Mouse (Mus musculus): ENCODE results near the gene Ninj1.
A peak's percentile ranks its signal among the peaks of the same experiment; 100 is the strongest.

The Ninj1 gene

DNA sequence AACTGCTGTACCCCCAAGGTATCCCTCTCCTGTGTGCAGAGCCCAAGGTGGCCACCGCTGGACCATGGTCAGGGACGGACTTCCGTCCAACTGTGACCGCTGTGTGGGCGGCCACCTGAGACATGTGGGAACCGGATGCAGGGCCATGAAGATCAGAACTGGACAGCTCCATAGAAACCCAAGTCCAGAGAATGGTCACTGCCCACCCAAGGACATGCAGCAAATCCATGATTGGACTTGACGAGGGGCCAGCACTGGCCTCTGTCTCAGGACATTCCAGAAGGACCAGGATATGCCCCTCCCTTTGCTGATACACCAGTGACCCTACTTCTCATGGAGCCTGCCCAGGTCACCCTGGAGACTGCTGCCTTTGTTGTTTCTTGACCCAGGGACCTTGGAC, 8.4 kb downstream of the Ninj1 start:
- no peak for DNase-seq (ENCODE audit: extremely low spot score, low spot score)

DNA sequence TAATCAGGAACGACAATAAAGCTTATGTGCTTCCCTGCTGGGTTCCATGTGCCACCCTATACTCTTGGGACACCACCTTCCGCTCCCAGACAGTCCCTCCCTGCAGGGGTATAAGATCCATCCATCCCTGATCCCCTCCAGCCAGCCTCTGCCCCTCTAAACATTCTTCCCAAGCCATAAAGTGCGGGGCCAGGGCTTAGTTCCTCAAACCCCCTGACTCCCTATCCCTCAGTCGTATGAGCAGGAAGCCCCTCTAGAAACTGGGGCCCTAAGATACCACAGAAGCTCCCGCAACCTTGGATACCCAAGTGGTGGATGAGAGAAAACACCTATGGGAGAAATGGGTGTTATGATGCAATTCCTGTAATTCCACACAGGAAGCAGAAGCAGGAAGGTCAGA, 8.9 kb downstream of the Ninj1 start:
- DNase-seq (ENCODE audit: extremely low spot score, low spot score) = no peak

DNA sequence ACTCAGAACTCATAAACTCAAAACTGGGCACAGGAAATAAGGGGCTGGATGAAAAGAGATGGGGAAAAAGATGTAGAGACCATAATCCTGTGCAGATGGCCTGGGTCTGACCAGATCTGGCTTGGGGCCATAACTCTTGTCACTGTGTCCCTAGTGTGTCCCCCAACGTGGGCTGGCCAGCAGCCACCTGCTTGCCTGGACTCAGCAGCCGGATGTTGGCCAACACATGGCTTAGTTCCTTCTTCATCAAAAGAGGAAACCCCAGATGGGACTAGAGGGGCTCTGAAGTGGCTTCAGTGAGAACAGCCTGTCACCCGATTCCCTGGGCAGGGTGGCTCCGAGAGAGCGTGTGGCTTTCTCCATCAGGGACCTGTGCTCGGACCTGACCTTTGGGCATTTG, 9.5 kb downstream of the Ninj1 start:
- DNase-seq (ENCODE audit: extremely low spot score, low spot score) = no peak

DNA sequence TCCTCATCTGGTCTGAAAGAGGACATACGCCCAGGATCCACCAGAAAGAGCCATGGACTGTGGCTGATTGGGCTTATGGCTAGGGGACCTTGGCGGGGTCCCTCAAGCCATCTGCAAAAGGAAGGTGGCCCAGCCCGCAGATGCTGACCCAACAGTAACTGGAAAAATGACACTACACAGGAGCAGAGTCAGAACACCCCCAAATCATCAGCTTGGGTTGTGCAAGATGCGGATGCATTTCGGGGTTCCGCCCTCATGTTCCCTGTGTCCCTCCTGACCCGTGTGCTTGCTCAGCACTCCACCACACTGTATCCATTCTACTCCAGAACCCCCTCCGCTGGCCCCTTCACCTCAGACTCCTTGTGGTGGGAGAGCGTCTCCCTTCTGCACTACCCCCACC, 11.4 kb downstream of the Ninj1 start:
- DNase-seq (ENCODE audit: extremely low spot score, low spot score) = no peak

DNA sequence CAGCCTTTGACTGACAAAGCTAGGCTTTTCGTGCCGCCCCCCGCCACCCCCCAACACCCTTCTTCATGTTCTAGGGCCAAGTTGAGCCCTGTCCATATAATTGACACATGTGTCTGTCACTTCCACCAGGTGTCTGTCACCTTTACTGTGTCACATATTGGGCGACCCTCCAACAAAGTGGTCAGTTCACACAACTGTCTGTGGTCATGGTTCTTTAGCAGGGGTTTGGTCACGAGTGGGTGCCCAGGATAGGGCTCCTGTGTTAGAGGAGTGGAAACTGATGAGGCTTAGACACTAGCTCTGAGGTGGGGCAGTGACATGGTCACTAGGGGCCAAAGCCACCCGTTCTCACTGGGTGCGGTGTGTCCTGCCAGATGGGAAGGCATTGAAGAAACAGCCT, 12.6 kb downstream of the Ninj1 start:
- DNase-seq (ENCODE audit: extremely low spot score, low spot score) = no peak

DNA sequence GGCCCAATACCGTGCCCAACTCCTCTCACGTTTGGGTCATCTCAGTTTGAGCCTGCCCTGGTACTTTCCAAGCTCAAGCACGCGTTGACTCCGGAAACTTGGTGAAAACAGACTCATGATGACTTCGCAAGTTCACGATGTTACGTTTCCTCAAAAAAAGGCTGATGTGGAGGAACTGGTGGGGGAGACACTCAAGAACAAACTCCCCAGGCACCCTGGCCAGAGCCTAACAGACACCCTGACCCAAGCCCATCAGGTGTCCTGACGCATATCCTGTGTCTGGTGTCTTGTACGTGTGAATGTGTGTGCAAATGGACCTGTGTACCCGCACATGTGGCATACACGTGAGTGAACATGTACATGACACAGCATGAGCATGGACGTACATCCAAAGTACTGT, 13.4 kb downstream of the Ninj1 start:
- no peak for DNase-seq (ENCODE audit: extremely low spot score, low spot score)

DNA sequence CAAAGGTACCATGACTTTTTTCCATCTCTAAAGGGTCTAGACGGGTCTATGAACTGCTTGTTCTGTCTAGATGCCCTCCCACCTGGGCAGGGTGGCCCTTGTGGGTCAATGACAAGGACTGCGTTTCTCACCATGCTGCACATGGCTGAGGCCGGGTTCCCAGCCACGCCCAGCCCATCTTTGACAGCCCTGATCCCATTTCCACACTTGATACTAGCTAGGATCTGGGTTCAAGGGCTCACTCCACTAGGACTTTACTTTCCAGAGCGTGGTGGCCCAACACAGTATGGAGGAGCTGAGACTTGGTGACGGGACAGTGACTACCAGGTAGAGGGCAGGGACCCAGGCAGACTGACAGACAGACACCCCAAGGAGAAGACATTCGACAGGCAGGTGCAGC, 15.3 kb downstream of the Ninj1 start:
- no peak for DNase-seq (ENCODE audit: extremely low spot score, low spot score)

DNA sequence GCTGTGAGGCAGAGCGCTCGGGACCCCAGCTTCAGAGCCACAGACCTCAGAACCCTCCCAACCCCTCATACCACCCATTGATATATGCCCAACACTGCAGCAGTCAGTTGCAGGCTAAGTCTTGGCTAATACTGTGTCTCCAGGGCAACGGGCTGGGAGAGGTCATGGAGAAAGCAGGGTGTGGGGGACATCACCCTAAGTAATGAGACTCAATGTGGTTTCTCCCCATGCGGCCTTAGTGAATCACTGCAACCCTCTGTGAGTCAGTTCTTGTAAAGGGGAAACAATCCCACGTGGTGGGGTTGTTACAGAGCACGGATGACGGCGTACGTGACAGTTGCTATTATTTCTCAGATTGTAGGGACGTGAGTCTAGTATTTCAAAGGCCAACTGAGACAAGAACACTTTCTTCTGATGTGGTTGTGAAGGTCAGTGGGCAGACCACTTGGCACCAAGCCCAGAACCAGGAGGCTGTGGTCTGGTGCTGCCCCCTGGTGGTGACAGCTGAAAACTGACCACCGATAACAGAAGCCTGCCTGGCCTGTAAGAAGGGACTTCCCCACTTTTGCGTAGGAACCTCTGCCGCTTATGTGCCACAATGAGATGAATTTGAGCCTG, 18.2 kb downstream of the Ninj1 start:
- DNase-seq (ENCODE audit: extremely low spot score, low spot score) = peak; percentile 82

DNA sequence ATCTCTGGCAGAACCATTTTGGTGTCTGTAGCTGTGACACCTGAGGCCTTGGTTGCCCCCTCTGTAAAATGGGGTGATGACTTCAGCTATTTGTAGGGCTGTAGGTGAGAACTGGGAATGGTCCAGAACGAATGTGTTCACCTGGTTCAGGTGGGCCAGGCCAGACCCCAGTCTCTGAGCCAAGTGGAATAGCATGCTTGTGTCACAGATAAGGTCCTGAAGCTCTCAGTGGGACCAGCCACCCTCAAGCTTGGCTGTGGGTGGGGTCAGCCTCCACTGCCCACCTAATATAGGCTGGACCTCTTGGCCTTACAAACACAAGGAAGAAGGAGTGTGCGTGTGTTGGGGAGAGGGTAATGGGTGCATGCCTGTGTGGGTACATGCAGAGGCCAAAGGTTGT, 19.1 kb downstream of the Ninj1 start:
- DNase-seq (ENCODE audit: extremely low spot score, low spot score) = no peak

DNA sequence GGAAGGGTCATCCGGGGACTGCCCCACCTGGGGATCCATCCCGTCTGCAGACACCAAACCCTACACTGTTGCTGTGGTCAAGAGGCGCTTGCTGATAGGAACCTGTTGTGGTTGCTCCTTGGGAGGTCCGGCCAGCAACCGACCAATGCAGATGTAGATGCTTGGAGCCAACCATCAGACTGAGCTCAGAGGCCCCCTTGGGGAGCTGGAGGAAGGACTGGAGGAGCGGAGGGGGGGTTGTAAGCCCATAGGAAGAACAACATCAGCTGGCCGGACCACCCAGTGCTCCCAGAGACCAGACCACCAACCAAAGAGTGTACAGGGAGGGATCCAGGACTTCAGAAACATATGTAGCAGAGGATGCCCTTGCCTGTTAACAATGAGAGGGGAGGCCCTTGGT, 22.0 kb downstream of the Ninj1 start:
- no peak for DNase-seq (ENCODE audit: extremely low spot score, low spot score)

DNA sequence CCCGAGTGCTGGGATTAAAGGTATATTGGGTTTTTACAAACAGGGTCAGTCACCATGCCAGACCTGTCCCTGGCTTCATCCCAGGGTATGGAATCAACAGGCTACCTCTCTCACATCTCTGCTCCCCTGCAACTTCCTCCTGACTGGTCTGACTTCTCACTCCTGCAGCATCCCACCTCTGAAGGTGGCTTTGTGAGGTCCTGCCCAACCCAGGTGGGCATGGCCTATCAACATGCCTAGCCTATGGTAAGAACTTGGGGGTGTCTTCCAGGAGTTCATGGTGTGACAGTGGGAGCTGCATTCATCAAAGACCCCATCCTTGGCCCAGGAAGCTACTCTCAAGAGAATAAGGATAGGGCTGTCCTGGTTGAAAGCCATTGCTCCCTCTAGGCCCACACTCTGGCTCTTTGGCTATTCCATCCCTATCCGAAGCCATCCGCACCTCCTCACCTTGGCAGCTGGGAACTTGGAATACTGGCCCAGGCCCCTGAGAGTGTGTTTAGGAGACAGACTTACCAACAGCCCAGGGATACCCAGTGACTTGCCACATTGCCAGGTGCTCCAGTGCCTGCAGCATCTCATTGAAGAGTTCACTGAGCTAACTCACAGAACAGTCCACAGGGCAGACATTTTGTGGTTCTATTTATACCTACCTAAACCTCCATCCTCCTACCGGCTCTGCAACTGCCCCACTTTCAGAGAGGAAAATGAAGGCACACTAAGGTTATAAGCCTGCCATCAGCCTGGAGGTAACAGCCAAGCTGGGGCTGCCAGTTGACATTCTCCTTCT, 25.6 kb downstream of the Ninj1 start:
- DNase-seq (ENCODE audit: extremely low spot score, low spot score) = no peak

DNA sequence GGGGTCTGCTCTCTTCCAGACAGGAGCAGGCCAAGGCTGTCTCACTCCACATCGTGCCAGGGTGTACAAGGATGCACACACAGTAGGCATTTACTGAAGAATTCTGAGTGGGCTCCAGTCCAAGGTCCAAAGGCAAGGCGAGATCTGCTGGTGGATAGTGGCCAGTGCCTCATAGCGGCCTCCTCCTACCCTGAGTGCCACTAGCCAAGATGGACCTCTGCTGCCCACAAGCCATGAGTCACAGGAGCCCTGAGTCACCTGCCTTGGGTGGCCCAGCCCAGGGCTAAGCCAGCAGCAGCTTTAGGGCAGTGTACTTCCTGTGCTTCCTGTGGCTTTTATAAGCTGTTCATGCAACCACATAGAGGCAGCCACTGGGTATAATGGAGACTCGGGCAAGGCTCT, 26.2 kb downstream of the Ninj1 start:
- DNase-seq (ENCODE audit: extremely low spot score, low spot score) = no peak

DNA sequence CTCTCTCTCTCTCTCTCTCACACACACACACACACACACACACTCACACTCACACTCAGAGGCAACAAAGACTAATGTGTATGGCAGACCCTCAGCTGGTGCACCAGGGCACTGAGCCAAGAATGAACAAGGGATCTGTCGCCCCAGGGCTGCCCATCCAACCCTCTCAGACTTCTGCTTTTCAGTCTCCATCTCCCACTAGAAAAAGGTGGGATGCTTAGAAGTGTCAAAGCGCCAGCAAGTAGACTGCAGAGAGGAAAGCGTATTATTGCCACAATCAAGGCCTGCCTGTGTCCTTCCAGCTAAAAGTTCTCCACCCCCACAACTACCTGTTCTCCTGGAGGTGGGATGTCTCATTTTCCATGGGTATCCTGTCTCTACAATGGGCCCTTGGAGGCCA, 27.2 kb downstream of the Ninj1 start:
- DNase-seq (ENCODE audit: extremely low spot score, low spot score) = no peak

DNA sequence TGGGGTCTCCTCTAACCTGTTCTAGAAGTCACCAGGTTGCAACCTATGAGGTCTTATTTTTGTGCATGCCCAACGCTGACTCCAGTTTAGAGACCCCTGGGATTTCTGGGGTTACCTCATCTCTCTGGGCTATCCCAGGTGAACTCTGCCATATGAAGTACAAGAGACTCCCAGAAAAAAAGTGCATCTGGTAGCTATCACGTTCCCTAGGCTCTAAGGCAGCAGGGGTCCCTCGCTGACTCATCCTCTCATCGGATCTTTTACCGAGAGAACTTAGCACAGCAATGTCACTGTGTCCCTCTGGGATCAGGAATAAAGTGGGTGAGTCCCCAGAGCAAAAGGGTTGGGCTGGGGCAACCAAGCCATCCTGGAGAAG, 27.8 kb downstream of the Ninj1 start:
- DNase-seq (ENCODE audit: extremely low spot score, low spot score) = no peak

DNA sequence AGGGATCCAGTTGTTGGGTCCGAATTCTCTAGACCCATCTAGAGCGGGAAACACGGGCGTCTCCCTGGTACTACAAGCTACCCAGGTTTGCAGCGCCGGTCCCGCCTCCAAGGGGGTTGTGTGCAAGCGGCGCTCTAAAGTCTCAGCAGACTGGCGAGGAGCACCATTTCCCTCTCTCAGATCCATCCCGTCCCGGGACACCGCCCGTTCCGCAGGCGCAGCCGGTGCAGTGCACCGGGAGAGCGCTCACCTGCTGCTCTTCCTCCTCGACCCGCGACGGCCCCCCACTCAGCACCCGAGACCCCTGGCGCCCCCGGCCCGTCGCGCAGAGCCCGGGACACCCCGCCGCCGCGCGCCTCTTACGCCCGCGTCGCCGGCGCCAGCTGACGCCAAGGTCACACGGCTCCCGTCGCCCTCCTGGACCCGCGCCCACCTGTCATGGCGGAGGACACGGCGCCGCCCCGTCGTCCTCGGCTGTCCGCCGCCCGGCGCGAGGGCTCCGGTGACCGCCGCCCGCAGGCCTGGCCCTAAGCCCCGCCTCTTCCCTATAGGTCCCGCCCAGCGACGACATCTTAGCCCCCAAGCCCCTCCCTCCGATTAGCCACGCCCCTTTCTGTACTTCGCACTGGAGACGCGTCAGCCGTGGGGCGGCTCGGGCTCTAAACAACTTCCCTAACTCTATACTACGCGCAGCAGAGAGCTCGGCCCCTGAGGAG, 28.4 kb downstream of the Ninj1 start, which contains the start of gene Card19:
Gene Card19 (minus strand): TSS at position 534 of the 716 bp plus-strand sequence.
- DNase-seq (ENCODE audit: extremely low spot score, low spot score) = peak; percentile 89

DNA sequence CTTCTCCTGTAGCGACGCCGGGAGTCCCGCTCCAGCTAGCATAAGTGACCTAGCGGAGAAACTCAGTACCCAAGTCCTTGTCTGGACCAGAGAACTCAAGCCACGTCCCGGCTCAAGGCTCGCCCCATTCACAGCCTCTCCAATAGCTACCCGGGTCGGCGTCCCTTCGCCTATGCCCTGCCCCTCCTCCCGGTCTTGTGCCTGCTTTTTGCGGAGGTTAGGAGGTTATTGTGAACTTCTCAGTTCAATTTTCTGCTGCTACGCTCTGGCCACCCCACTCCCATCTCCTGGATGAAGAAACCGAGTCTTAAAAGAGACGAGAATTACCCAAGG, 28.9 kb downstream of the Ninj1 start:
- no peak for DNase-seq (ENCODE audit: extremely low spot score, low spot score)

DNA sequence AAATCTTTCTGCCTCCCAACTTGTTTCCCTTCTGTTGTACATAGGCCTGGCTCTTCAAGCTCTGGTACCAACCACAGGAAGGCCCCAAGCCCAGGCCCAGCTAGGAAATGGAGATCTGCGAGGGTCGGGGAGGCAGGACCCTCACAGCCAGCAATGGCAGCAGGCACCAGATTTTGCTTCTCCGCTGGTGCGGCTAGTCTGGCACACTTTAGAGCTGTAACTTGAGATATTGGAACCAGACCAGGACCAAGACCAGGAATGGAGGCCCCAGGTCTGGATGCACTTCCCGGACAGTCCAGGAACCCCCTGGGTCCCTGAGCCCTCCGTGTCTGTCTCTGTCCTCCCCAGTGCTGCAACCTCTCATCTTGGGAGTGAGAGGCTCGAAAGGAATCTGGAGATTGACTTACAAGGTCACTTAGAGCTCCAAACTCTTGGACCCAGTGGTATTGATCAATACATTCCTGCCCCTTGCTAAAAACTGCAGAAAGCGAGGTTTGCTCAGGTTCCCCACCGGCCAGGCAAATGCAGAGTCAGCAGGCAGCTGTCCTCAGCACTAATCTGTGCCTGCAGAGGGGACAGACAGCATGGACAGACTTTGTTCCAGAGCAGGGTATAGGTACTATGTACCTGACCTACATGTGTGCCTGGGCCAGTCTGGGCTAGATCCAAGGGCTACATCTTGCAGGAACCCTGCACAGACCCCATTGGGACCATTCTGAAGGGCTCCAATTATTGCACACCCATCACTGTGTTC, 29.7 kb downstream of the Ninj1 start:
- DNase-seq (ENCODE audit: extremely low spot score, low spot score) = peak; percentile 21

DNA sequence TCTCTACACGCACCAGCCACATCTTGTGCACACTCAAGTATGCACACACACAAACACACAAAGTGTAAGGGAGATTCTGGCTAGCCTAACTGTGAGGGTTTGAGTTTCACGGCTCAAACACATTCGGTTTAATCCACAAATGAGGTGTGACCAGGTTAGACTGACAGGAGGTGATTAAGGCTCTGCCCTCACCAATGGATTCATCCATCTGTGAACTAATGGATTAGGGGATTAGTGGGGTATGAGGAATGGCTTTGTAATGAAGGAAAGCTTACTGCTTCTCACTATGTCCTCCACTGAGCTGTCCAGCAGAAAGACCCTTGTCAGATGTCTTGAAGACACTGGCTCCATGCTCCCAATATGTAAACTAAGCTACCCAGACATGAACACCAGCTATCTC, 31.4 kb downstream of the Ninj1 start:
- DNase-seq (ENCODE audit: extremely low spot score, low spot score) = no peak

DNA sequence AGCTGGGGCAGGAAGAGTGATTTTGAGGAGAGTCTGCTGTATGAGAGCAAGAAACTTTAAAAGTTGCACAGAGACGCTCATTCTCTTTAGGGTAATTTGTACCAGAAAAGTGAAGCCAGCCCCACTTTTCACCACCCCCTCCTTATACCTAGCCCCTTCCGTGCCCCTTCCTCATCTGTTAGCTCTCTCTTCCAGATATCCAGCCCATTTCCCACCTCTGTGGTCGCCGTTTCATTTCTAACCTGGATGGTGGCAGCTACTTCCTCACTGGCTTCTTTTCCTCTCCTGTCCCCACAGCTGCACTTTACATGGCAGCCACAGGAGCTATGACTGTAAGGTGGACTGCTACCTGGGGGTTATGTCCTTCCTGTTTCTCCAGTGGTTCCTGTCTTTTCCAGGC, 32.1 kb downstream of the Ninj1 start:
- no peak for DNase-seq (ENCODE audit: extremely low spot score, low spot score)

DNA sequence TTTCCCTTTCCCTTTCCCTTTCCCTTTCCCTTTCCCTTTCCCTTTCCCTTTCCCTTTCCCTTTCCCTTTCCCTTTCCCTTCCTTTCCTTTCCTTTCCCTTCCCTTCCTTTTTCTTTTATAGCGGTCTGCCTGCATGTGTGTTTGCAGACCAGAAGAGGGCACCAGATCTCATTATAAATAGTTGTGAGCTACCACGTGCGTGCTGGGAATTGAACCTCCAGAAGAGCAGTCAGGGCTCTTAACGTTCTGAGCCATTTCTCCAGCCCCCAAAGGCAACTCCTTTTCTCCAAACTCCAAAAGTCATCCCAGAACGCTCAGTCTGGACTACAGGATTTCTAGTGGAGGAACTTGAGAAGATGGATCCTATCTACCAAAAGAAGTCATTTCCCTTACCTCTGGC, 33.6 kb downstream of the Ninj1 start:
- DNase-seq (ENCODE audit: extremely low spot score, low spot score) = no peak

DNA sequence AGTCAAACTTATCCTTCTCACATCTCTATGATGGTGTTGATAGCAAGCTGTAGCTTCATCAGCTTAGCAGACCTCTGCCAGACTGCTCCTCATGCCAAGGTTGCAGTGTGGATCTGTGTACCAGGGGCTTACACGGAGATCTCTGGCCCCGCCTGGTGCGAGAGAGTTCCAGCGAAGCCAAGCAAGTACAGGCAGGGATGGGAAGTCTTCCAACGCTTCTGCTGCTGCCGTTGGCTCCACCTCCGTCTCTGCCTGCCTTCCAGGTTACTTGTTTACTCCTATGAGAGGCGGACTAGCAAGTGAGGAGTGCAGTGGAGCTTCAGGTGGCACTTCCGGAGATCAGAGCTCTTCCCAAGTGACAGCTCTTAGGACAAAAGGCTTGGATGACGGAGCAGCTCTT, 37.0 kb downstream of the Ninj1 start:
- DNase-seq (ENCODE audit: extremely low spot score, low spot score) = no peak

DNA sequence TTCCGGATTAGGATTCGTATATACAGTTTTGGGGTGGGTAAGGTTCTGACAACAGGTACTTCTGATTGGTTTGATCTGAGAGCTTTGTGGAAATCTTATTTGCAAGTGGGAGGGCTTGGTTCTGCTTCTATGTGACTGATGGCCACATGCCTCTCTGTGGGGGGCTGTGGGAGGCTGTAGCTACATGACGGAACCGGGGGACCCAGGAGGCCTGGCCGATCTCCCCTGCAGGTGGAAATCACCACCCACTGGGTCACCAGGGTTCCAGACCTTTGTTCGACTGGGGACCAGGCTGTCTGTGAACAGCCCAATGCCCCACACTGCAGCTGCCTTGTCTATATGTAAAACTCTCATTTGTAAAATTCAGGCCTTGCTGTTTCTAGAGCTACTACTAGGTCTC, 37.4 kb downstream of the Ninj1 start:
- no peak for DNase-seq (ENCODE audit: extremely low spot score, low spot score)
